Mouse (Mus musculus): Measurements from ENCODE around the gene Epn2. TPM values are rescaled to one million over a fixed set of nuclear protein-coding genes. Genes with fewer than 3 reads are reported as not detected.
"Not testable (repeated sequence)": the region's sequence is repeated elsewhere in the genome, so short reads cannot be mapped to it uniquely, and the experiment has no call there.

The Epn2 gene
- polyA plus RNA-seq, 1 experiment from 2014 or later, result 28.7 TPM

GRCm38 (mm10) chr11:61582808-61583207 lies 3.3 kb upstream of the Epn2 start:
- H3K27me3 ChIP-seq (ENCODE audit: control insufficient read depth, insufficient read depth, low read depth, low read length); H3K4me1 ChIP-seq (replicated peaks; ENCODE audit: control insufficient read depth, insufficient read depth, low read length); H3K27ac ChIP-seq (ENCODE audit: low read length); H3K9me3 ChIP-seq (ENCODE audit: control insufficient read depth, low read length); H3K4me3 ChIP-seq (ENCODE audit: low read length); H3K4me2 ChIP-seq (ENCODE audit: low read depth, low read length); H3K9ac ChIP-seq (ENCODE audit: low read length); H3K36me3 ChIP-seq (ENCODE audit: control insufficient read depth, insufficient read depth, low read length); ATAC-seq (ENCODE audit: low read depth): not testable (repeated sequence)
- 88% methylated on average over 2 of the region's 5 CpGs for WGBS

- Histone ChIP-seq H3K36me3 (ENCODE audit: control insufficient read depth, insufficient read depth, low read length) (no peaks in the 10 kb centered on the region), H3K9ac (ENCODE audit: low read length) (no peak overlapping the region), H3K4me3 (ENCODE audit: low read length) (peak overlapping the region; percentile 96), H3K4me2 (ENCODE audit: low read depth, low read length) (peak overlapping the region; percentile 88), H3K4me1 (replicated peaks; ENCODE audit: control insufficient read depth, insufficient read depth, low read length) (peaks cover 11% of the 10 kb centered on the region), H3K27me3 (ENCODE audit: control insufficient read depth, insufficient read depth, low read depth, low read length) (no peaks in the 10 kb centered on the region; the same call in 1 of the 2 replicates), H3K9me3 (ENCODE audit: control insufficient read depth, low read length) (no peaks in the 10 kb centered on the region), H3K27ac (ENCODE audit: low read length) (no peak overlapping the region)
- whole genome bisulfite sequencing, result 71% methylated on average over 7 of the region's 7 CpGs
- ATAC-seq (ENCODE audit: low read depth), result no peak
Observed at GRCm38 (mm10) chr11:61579878-61580381, 443 bp upstream of the Epn2 start.

GRCm38 (mm10) chr11:61578541-61578982 lies 925 bp downstream of the Epn2 start:
- 2% methylated on average over 17 of the region's 17 CpGs for WGBS
- Histone ChIP-seq H3K27me3 (ENCODE audit: control insufficient read depth, insufficient read depth, low read depth, low read length) (no peaks in the 10 kb centered on the region), H3K9me3 (ENCODE audit: control insufficient read depth, low read length) (no peaks in the 10 kb centered on the region), H3K4me2 (ENCODE audit: low read depth, low read length) (peak overlapping the region; percentile 88), H3K4me3 (ENCODE audit: low read length) (peak overlapping the region; percentile 96), H3K27ac (ENCODE audit: low read length) (peak overlapping the region; percentile 94), H3K4me1 (replicated peaks; ENCODE audit: control insufficient read depth, insufficient read depth, low read length) (peaks cover 11% of the 10 kb centered on the region), H3K36me3 (ENCODE audit: control insufficient read depth, insufficient read depth, low read length) (no peaks in the 10 kb centered on the region), H3K9ac (ENCODE audit: low read length) (peak overlapping the region; percentile 94)
- no peak; the same call in none of the 2 replicates for ATAC-seq (ENCODE audit: low read depth)

GRCm38 (mm10) chr11:61577991-61578390 lies 1.5 kb downstream of the Epn2 start:
- no peaks in the 10 kb centered on the region for H3K27me3 ChIP-seq (ENCODE audit: control insufficient read depth, insufficient read depth, low read depth, low read length)
- peak overlapping the region; percentile 96 for H3K4me3 ChIP-seq (ENCODE audit: low read length)
- peak overlapping the region; percentile 88 for H3K4me2 ChIP-seq (ENCODE audit: low read depth, low read length)
- H3K4me1 ChIP-seq (replicated peaks; ENCODE audit: control insufficient read depth, insufficient read depth, low read length), result peaks cover 11% of the 10 kb centered on the region
- ATAC-seq (ENCODE audit: low read depth), result no peak
- 9% methylated on average over 5 of the region's 5 CpGs for WGBS
- no peaks in the 10 kb centered on the region for H3K9me3 ChIP-seq (ENCODE audit: control insufficient read depth, low read length)
- no peaks in the 10 kb centered on the region for H3K36me3 ChIP-seq (ENCODE audit: control insufficient read depth, insufficient read depth, low read length)
- H3K27ac ChIP-seq (ENCODE audit: low read length), result no peak overlapping the region
- H3K9ac ChIP-seq (ENCODE audit: low read length), result no peak overlapping the region; the same call in 1 of the 2 replicates

- H3K27me3 ChIP-seq (ENCODE audit: control insufficient read depth, insufficient read depth, low read depth, low read length), result no peaks in the 10 kb centered on the region
- peak overlapping the region; percentile 88; the same call in 1 of the 2 replicates for H3K4me2 ChIP-seq (ENCODE audit: low read depth, low read length)
- H3K9ac ChIP-seq (ENCODE audit: low read length), result no peak overlapping the region
- no peaks in the 10 kb centered on the region for H3K36me3 ChIP-seq (ENCODE audit: control insufficient read depth, insufficient read depth, low read length)
- ATAC-seq (ENCODE audit: low read depth), result no peak
- no peak overlapping the region for H3K4me3 ChIP-seq (ENCODE audit: low read length)
- H3K9me3 ChIP-seq (ENCODE audit: control insufficient read depth, low read length), result no peaks in the 10 kb centered on the region
- H3K4me1 ChIP-seq (replicated peaks; ENCODE audit: control insufficient read depth, insufficient read depth, low read length), result peaks cover 11% of the 10 kb centered on the region
- no peak overlapping the region for H3K27ac ChIP-seq (ENCODE audit: low read length)
Observed at GRCm38 (mm10) chr11:61577349-61577748, 2.1 kb downstream of the Epn2 start.

- Histone ChIP-seq H3K4me1 (replicated peaks; ENCODE audit: control insufficient read depth, insufficient read depth, low read length) (peaks cover 10% of the 10 kb centered on the region), H3K27ac (ENCODE audit: low read length) (no peak overlapping the region), H3K9me3 (ENCODE audit: control insufficient read depth, low read length) (no peaks in the 10 kb centered on the region), H3K36me3 (ENCODE audit: control insufficient read depth, insufficient read depth, low read length) (no peaks in the 10 kb centered on the region), H3K27me3 (ENCODE audit: control insufficient read depth, insufficient read depth, low read depth, low read length) (no peaks in the 10 kb centered on the region), H3K4me2 (ENCODE audit: low read depth, low read length) (no peak overlapping the region), H3K4me3 (ENCODE audit: low read length) (no peak overlapping the region), H3K9ac (ENCODE audit: low read length) (no peak overlapping the region)
- WGBS, result 69% methylated on average over 4 of the region's 4 CpGs
- no peak for ATAC-seq (ENCODE audit: low read depth)
Observed at GRCm38 (mm10) chr11:61573266-61573665, 6.2 kb downstream of the Epn2 start.

- no peak for ATAC-seq (ENCODE audit: low read depth)
- Histone ChIP-seq H3K9me3 (ENCODE audit: control insufficient read depth, low read length) (no peaks in the 10 kb centered on the region), H3K27me3 (ENCODE audit: control insufficient read depth, insufficient read depth, low read depth, low read length) (no peaks in the 10 kb centered on the region), H3K4me3 (ENCODE audit: low read length) (no peak overlapping the region), H3K36me3 (ENCODE audit: control insufficient read depth, insufficient read depth, low read length) (no peaks in the 10 kb centered on the region), H3K9ac (ENCODE audit: low read length) (no peak overlapping the region), H3K27ac (ENCODE audit: low read length) (no peak overlapping the region), H3K4me2 (ENCODE audit: low read depth, low read length) (no peak overlapping the region), H3K4me1 (replicated peaks; ENCODE audit: control insufficient read depth, insufficient read depth, low read length) (no peaks in the 10 kb centered on the region)
- 72% methylated on average over 3 of the region's 3 CpGs for WGBS
Observed at GRCm38 (mm10) chr11:61571225-61571624, 8.3 kb downstream of the Epn2 start.

GRCm38 (mm10) chr11:61569671-61570070 lies 9.8 kb downstream of the Epn2 start:
- H3K9me3 ChIP-seq (ENCODE audit: control insufficient read depth, low read length), result no peaks in the 10 kb centered on the region
- 79% methylated on average over 1 of the region's 1 CpGs for WGBS
- no peak overlapping the region for H3K27ac ChIP-seq (ENCODE audit: low read length)
- H3K36me3 ChIP-seq (ENCODE audit: control insufficient read depth, insufficient read depth, low read length), result no peaks in the 10 kb centered on the region
- ATAC-seq (ENCODE audit: low read depth), result no peak
- no peak overlapping the region for H3K4me3 ChIP-seq (ENCODE audit: low read length)
- H3K4me1 ChIP-seq (replicated peaks; ENCODE audit: control insufficient read depth, insufficient read depth, low read length), result peaks cover 2% of the 10 kb centered on the region; the same call in 1 of the 2 replicates
- H3K9ac ChIP-seq (ENCODE audit: low read length), result no peak overlapping the region
- H3K4me2 ChIP-seq (ENCODE audit: low read depth, low read length), result no peak overlapping the region
- H3K27me3 ChIP-seq (ENCODE audit: control insufficient read depth, insufficient read depth, low read depth, low read length), result no peaks in the 10 kb centered on the region

GRCm38 (mm10) chr11:61564566-61564965 lies 14.9 kb downstream of the Epn2 start:
- H3K27ac ChIP-seq (ENCODE audit: low read length), result no peak overlapping the region
- H3K27me3 ChIP-seq (ENCODE audit: control insufficient read depth, insufficient read depth, low read depth, low read length), result no peaks in the 10 kb centered on the region

GRCm38 (mm10) chr11:61563939-61564338 lies 15.5 kb downstream of the Epn2 start:
- Histone ChIP-seq H3K4me3 (ENCODE audit: low read length) (no peak overlapping the region), H3K4me2 (ENCODE audit: low read depth, low read length) (no peak overlapping the region), H3K9ac (ENCODE audit: low read length) (no peak overlapping the region), H3K9me3 (ENCODE audit: control insufficient read depth, low read length) (no peaks in the 10 kb centered on the region), H3K36me3 (ENCODE audit: control insufficient read depth, insufficient read depth, low read length) (no peaks in the 10 kb centered on the region), H3K4me1 (replicated peaks; ENCODE audit: control insufficient read depth, insufficient read depth, low read length) (peaks cover 6% of the 10 kb centered on the region), H3K27ac (ENCODE audit: low read length) (no peak overlapping the region), H3K27me3 (ENCODE audit: control insufficient read depth, insufficient read depth, low read depth, low read length) (no peaks in the 10 kb centered on the region)
- WGBS, result 69% methylated on average over 4 of the region's 4 CpGs
- no peak for ATAC-seq (ENCODE audit: low read depth)

More at GRCm38 (mm10) chr11:61564566-61564965, 14.9 kb downstream of the Epn2 start:
- Histone ChIP-seq H3K4me1 (replicated peaks; ENCODE audit: control insufficient read depth, insufficient read depth, low read length) (peaks cover 5% of the 10 kb centered on the region), H3K9ac (ENCODE audit: low read length) (no peak overlapping the region), H3K9me3 (ENCODE audit: control insufficient read depth, low read length) (no peaks in the 10 kb centered on the region), H3K4me3 (ENCODE audit: low read length) (no peak overlapping the region), H3K36me3 (ENCODE audit: control insufficient read depth, insufficient read depth, low read length) (no peaks in the 10 kb centered on the region), H3K4me2 (ENCODE audit: low read depth, low read length) (no peak overlapping the region)
- ATAC-seq (ENCODE audit: low read depth), result peak; percentile 57; the same call in 1 of the 2 replicates
- 74% methylated on average over 2 of the region's 2 CpGs for WGBS

Data from lung, embryonic 16.5 days (tissue).